Mouse (Mus musculus) intestine, postnatal 0 days (tissue): ENCODE measurements around the gene Hspe1. TPM values are rescaled to one million over a fixed set of nuclear protein-coding genes. Genes with fewer than 3 reads are reported as not detected.
"Not testable (repeated sequence)": the region's sequence is repeated elsewhere in the genome, so short reads cannot be mapped to it uniquely, and the experiment has no call there.

Experiments used
- ATAC-seq: fragments of 200-750 bp; cut with Nextera tagmentation; 2 replicates; pipeline ENCODE4 v1.8.0; 2017; ENCODE audit warnings: mild to moderate bottlenecking, moderate TSS enrichment, moderate library complexity
- H3K27ac ChIP-seq: fragments of 300-500 bp; sonication (generic); 2 replicates; pipeline ENCODE4 v1.5.1; 2014; ENCODE audit warnings: mild to moderate bottlenecking, low read depth, low read length, moderate library complexity
- H3K27me3 ChIP-seq: fragments of 300-500 bp; sonication (generic); replicated peaks from 2 replicates; pipeline ENCODE4 v1.6.1; 2014; ENCODE audit warnings: low read length, mixed read lengths; ENCODE audit not compliant: control insufficient read depth, insufficient read depth
- H3K36me3 ChIP-seq: fragments of 300-500 bp; sonication (generic); 2 replicates; pipeline ENCODE4 v1.6.1; 2014; ENCODE audit warnings: mild to moderate bottlenecking, moderate library complexity; ENCODE audit not compliant: control insufficient read depth, insufficient read depth
- H3K4me1 ChIP-seq: fragments of 300-500 bp; sonication (generic); replicated peaks from 2 replicates; pipeline ENCODE4 v1.6.1; 2014; ENCODE audit warnings: antibody characterized with exemption, low read length, mixed read lengths; ENCODE audit not compliant: control insufficient read depth, insufficient read depth
- H3K4me2 ChIP-seq: fragments of 300-500 bp; sonication (generic); replicated peaks from 2 replicates; pipeline ENCODE4 v1.6.1; 2014; ENCODE audit warnings: low read depth, mild to moderate bottlenecking, moderate library complexity
- H3K4me3 ChIP-seq: fragments of 300-500 bp; sonication (generic); 2 replicates; pipeline ENCODE4 v1.5.1; 2014; ENCODE audit warnings: low read depth, low read length
- H3K9ac ChIP-seq: fragments of 300-500 bp; sonication (generic); 2 replicates; pipeline ENCODE4 v1.6.1; 2014; ENCODE audit warnings: mild to moderate bottlenecking, low read depth, low read length
- H3K9me3 ChIP-seq: fragments of 300-500 bp; sonication (generic); 2 replicates; pipeline ENCODE4 v1.6.1; 2016; ENCODE audit warnings: mixed run types; ENCODE audit not compliant: control insufficient read depth
- CTCF ChIP-seq: sonication (generic); IDR thresholded peaks from 2 replicates; pipeline ENCODE4 v1.5.1; 2016; ENCODE audit warnings: low read depth, mild to moderate bottlenecking, control low read depth, antibody characterized with exemption, moderate library complexity
- WGBS: fragments of 180-500 bp; shearing (Covaris S2); extraction: QIAGEN DNeasy Blood & Tissue Kit; methylation state at CpG from one replicate; pipeline ENCODE4 v1.1.7; 2014; 5-methylcytosine and 5-hydroxymethylcytosine counted together
- polyA plus RNA-seq: library from polyadenylated mRNA; unstranded; fragments of >200 nt; fragmentation: Nextera tagmentation; extraction: Ambion mirVana; gene quantifications from 2 replicates; pipeline ENCODE4 v1.2.1, GENCODE M21; 2015

Gene Hspe1
- polyA plus RNA-seq, 1 experiment from 2014 or later = 395 TPM

DNA sequence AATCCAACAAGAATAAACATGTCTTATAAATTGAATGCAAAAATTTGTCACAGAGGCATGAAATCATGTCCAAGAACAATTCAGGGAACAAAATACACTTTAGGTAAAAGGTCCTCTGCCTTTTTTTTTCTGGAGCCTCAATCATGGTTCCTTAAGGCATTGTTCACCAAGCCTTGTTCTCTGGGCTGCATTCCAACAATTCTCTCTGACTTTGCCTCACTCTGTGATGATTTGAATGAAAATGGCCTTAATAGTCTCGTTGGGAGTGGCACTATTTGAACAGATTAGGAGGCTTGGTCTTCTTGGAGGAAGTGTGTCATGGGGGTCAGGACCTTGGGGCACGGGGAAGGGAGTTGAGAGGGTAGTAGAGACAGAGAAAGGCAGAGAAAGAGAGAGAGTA is 20.5 kb downstream of the Hspe1 start:
- no peaks in the 10 kb centered on the region; the same call in 1 of the 2 replicates for H3K36me3 ChIP-seq
- H3K9ac ChIP-seq = no peak overlapping the region
- no peak overlapping the region for H3K4me2 ChIP-seq
- no peaks in the 10 kb centered on the region for H3K4me1 ChIP-seq
- 44% methylated on average over 2 of the region's 2 CpGs for WGBS
- no peaks in the 10 kb centered on the region for H3K27me3 ChIP-seq
- TF ChIP-seq CTCF = no peak
- no peak overlapping the region for H3K27ac ChIP-seq
- no peak for ATAC-seq
- no peak overlapping the region for H3K4me3 ChIP-seq
- no peaks in the 10 kb centered on the region for H3K9me3 ChIP-seq

DNA sequence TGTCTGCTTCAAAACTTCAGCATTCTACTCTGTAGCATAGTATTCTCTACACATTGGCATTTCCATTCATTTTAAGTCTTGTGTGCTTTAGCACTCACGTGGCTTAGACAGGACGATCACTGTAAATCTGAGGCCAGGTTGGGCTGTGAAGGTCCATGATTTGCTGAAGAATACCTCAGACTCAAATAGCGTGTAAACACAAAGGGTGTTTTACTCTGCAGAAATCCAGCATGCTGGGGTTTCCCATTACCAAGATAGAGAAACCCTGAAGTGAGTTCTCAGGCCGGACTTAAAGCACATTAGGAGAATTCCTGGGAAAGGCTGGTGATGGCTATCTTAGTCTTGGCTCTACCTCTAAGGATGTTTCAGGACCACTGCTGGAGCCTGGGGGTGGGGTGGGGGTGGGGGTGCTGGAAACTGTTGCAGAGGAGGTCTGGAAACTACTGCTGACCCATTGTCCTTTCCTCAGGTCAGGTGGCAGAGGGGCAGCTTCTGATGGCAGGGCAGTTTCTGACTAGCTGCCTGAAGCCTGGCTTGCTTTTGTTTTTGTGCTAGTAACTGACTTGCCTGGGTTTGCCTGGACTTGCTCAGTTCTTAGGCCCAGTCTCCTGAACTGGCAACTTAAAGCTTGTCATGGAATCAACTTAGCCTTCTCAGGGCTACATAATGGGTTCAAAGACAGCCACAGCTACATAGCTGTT is 21.3 kb downstream of the Hspe1 start:
- Histone ChIP-seq H3K27me3 (no peaks in the 10 kb centered on the region), H3K9me3 (no peaks in the 10 kb centered on the region), H3K4me3 (no peak overlapping the region), H3K27ac (no peak overlapping the region), H3K4me1 (no peaks in the 10 kb centered on the region), H3K9ac (no peak overlapping the region), H3K36me3 (no peaks in the 10 kb centered on the region; the same call in 1 of the 2 replicates), H3K4me2 (no peak overlapping the region)
- whole genome bisulfite sequencing = 96% methylated on average over 4 of the region's 4 CpGs
- no peak for ATAC-seq
- no peak for TF ChIP-seq CTCF

DNA sequence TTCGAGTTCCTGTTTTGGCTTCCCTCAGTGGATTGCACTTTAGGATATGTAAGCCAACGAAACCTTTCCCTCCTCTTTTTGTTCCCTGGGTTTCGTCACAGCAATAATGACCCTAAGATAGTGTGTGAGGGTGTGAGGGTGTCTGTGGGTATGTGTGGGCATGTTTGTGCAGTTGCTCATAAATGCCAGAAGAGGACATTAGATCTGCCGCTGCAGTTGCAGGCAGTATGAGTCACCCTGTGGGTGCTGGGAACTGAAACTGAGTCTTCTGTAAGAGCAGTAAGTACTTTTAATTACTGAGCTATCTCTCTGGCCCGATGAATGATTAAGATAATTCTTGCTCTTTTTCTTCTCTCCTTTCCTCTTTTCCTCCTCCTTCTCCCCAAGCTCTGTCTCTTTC is 35.1 kb downstream of the Hspe1 start:
- Histone ChIP-seq H3K4me1 (no peaks in the 10 kb centered on the region), H3K27me3 (no peaks in the 10 kb centered on the region), H3K4me2 (no peak overlapping the region), H3K27ac (no peak overlapping the region), H3K4me3 (no peak overlapping the region), H3K9me3 (no peaks in the 10 kb centered on the region), H3K9ac (no peak overlapping the region), H3K36me3 (no peaks in the 10 kb centered on the region)
- WGBS = 78% methylated on average over 5 of the region's 5 CpGs
- TF ChIP-seq CTCF = no peak
- no peak for ATAC-seq

DNA sequence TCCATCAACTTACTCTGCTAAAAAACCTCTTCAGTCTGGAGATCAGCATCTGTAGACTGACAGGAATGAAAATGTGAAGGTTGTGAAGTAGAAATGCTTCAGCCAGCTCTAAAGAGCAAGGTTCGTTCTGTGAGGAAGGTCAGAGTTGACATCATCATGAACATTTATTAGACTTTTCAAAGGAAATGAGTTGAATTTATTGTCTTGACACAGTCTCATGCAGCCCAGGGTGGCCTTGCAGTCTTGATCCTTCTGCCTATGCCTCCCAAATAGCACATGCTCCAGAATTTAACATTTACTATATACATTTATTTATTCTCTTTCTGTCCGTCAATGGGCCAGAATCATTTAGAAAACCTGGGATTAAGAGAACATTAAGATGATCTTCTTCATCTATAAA is 35.6 kb downstream of the Hspe1 start:
- no peaks in the 10 kb centered on the region for H3K36me3 ChIP-seq
- H3K27me3 ChIP-seq = no peaks in the 10 kb centered on the region
- no peak overlapping the region for H3K9ac ChIP-seq
- H3K4me3 ChIP-seq = no peak overlapping the region
- 69% methylated on average over 2 of the region's 2 CpGs for WGBS
- no peak overlapping the region for H3K27ac ChIP-seq
- no peaks in the 10 kb centered on the region for H3K4me1 ChIP-seq
- ATAC-seq = no peak
- no peak overlapping the region for H3K4me2 ChIP-seq
- H3K9me3 ChIP-seq = no peaks in the 10 kb centered on the region
- no peak for TF ChIP-seq CTCF

DNA sequence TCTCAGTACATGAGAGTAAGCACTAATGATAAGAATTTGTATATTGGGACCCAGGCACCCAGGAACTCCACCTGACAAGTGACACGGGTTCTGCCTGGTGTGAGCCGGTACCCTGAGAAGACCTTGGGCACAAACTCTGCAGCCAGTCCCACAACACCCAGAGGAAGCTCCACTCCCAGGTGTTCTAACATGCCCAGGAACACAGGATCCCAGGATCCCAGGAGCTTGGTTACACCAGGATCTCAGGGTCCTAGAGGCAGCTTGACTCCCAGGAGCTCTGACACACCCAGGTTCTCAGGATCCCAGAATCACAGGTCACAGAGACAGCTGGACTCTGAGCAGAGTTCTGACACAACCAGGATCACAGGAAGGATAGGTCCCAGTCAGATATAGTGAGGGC is 36.2 kb downstream of the Hspe1 start:
- not testable (repeated sequence) for H3K4me2 ChIP-seq, ATAC-seq, H3K27me3 ChIP-seq, H3K27ac ChIP-seq, H3K4me1 ChIP-seq, H3K9me3 ChIP-seq, H3K9ac ChIP-seq, H3K36me3 ChIP-seq, H3K4me3 ChIP-seq
- 95% methylated on average over 2 of the region's 2 CpGs for WGBS

DNA sequence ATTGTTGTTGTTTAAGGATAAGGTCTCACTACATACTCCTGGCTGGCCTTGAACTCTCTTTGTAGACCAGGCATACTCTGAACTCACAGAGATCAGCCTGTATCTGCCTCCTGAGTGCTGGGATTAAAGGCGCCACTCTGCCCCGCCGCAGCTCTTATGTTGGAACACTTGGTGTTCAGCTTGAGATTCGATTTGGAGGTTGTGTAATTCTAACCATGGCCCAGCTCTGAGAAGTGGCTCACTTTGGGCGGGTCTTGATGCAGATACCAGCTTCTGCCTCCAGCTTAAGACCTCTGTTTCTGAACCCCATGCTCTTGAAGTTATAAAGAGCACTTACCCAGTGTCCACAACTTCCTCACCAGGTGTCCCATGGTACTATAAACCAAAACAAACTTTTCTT is 41.8 kb downstream of the Hspe1 start:
- Histone ChIP-seq H3K4me3 (no peak overlapping the region), H3K27ac (no peak overlapping the region), H3K9me3 (no peaks in the 10 kb centered on the region), H3K27me3 (no peaks in the 10 kb centered on the region), H3K4me1 (0 out of 2 replicates have a peak, but pooled peaks cover 4% of the 10 kb centered on the region), H3K36me3 (no peaks in the 10 kb centered on the region), H3K4me2 (no peak overlapping the region), H3K9ac (no peak overlapping the region)
- 89% methylated on average over 5 of the region's 5 CpGs for WGBS
- TF ChIP-seq CTCF = no peak
- no peak for ATAC-seq
